Mouse (Mus musculus): Measurements from ENCODE around the gene Txn1. TPM values are rescaled to one million over a fixed set of nuclear protein-coding genes. Genes with fewer than 3 reads are reported as not detected.

The Txn1 gene
- polyA plus RNA-seq, 1 experiment from 2014 or later = 231 TPM

DNA sequence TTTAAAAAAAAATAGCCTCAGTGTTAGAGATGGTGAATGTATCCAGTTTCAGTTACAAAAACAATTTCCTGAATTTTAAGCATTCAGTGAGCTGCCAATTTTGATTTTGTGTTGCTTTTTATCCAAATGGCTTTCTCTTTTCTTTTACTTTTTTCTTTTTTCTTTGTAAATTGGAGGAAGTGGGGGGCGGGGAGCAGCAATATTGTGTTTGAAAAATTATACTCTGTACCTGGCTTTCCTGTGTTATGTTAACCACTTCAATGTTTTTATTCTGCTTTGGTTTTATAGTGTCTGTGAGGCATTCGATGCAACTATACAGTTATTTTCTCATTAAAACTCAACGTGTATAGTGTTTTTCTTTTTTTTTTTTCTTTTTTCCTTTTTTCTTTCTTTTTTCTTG, 59.6 kb downstream of the Txn1 start:
- H3K27ac ChIP-seq (ENCODE audit: low read depth) = no peak overlapping the region
- H3K4me3 ChIP-seq (ENCODE audit: low read depth, low read length) = no peak overlapping the region
- H3K27me3 ChIP-seq (ENCODE audit: insufficient read depth, low read length) = no peaks in the 10 kb centered on the region
- 69% methylated on average over 3 of the region's 3 CpGs for WGBS (ENCODE audit: insufficient replicate concordance)
- no peak overlapping the region for H3K4me2 ChIP-seq (ENCODE audit: low read depth, low read length)
- H3K9me3 ChIP-seq (ENCODE audit: low read length) = no peaks in the 10 kb centered on the region
- H3K36me3 ChIP-seq (replicated peaks; ENCODE audit: insufficient read depth, low read length) = no peaks in the 10 kb centered on the region
- TF ChIP-seq EP300 (IDR thresholded peaks at IDR 0.05; ENCODE audit: low read depth) (no peak), CTCF (IDR thresholded peaks at IDR 0.05; ENCODE audit: low read depth) (no peak)
- DNase-seq = no peak
- no peak overlapping the region for H3K9ac ChIP-seq (replicated peaks)
- ATAC-seq = no peak
- no peaks in the 10 kb centered on the region for H3K4me1 ChIP-seq (ENCODE audit: insufficient read depth)

DNA sequence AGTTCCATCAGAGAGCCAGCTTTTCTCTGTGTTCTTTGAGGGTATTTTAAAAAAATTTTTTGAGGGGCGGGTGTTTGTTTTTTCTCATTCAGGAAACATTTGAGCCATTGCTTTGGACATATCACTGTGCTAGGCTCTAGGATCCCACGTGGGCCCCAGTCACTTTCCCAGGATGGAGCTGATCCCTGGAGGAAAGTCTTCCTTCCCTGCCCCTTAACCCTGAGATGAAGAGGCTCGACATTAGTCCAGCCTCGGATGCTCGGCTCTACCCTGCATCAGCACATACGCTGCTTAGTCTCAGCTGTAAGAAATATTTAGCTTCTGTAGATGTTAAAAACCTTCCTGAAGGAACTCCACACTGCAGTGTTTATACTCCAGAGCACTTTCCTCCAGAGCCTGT, 60.3 kb downstream of the Txn1 start:
- Histone ChIP-seq H3K36me3 (replicated peaks; ENCODE audit: insufficient read depth, low read length) (no peaks in the 10 kb centered on the region), H3K4me3 (ENCODE audit: low read depth, low read length) (no peak overlapping the region), H3K27me3 (ENCODE audit: insufficient read depth, low read length) (no peaks in the 10 kb centered on the region), H3K27ac (ENCODE audit: low read depth) (no peak overlapping the region), H3K9ac (replicated peaks) (no peak overlapping the region), H3K4me2 (ENCODE audit: low read depth, low read length) (no peak overlapping the region), H3K9me3 (ENCODE audit: low read length) (no peaks in the 10 kb centered on the region), H3K4me1 (ENCODE audit: insufficient read depth) (no peaks in the 10 kb centered on the region)
- TF ChIP-seq EP300 (IDR thresholded peaks at IDR 0.05; ENCODE audit: low read depth) = no peak
- no peak for TF ChIP-seq CTCF (IDR thresholded peaks at IDR 0.05; ENCODE audit: low read depth)
- 66% methylated on average over 6 of the region's 6 CpGs for WGBS (ENCODE audit: insufficient replicate concordance)
- DNase-seq (no peak), ATAC-seq (no peak)

- 57% methylated on average over 5 of the region's 5 CpGs for WGBS (ENCODE audit: insufficient replicate concordance)
- Histone ChIP-seq H3K4me1 (ENCODE audit: insufficient read depth) (no peaks in the 10 kb centered on the region), H3K9ac (replicated peaks) (no peak overlapping the region), H3K4me3 (ENCODE audit: low read depth, low read length) (no peak overlapping the region), H3K27me3 (ENCODE audit: insufficient read depth, low read length) (no peaks in the 10 kb centered on the region), H3K27ac (ENCODE audit: low read depth) (no peak overlapping the region), H3K4me2 (ENCODE audit: low read depth, low read length) (no peak overlapping the region), H3K9me3 (ENCODE audit: low read length) (no peaks in the 10 kb centered on the region), H3K36me3 (replicated peaks; ENCODE audit: insufficient read depth, low read length) (no peaks in the 10 kb centered on the region)
- DNase-seq (no peak), ATAC-seq (no peak)
- no peak for TF ChIP-seq CTCF (IDR thresholded peaks at IDR 0.05; ENCODE audit: low read depth)
- no peak for TF ChIP-seq EP300 (IDR thresholded peaks at IDR 0.05; ENCODE audit: low read depth)
Observed at GRCm38 (mm10) chr4:57895140-57895539, 61.1 kb downstream of the Txn1 start.

Other genes with a start within 250 kb of the Txn1 start
- gene Akap2, start 238.8 kb downstream of the Txn1 start, polyA plus RNA-seq (2015; fragmentation: Nextera tagmentation; extraction: Ambion mirVana) = 1.9 and 2.0 TPM in 2 replicates
- 1.5 and 1.6 TPM in 2 replicates for gene D630039A03Rik, start 40.1 kb downstream of the Txn1 start, polyA plus RNA-seq (2015; fragmentation: Nextera tagmentation; extraction: Ambion mirVana)
- not detected in 2 replicates for gene Txndc8, start 52.7 kb upstream of the Txn1 start, polyA plus RNA-seq (2015; fragmentation: Nextera tagmentation; extraction: Ambion mirVana)

Data from liver, postnatal 0 days (tissue).